Mouse (Mus musculus): ENCODE measurements around the gene Spred2.

GRCm38 (mm10) chr11:19986443-19986861 is 62.3 kb downstream of the Spred2 start:
- TF ChIP-seq CTCF (IDR thresholded peaks at IDR 0.05; ENCODE audit: low read depth, low read length) (no peak), GATA2 (IDR thresholded peaks at IDR 0.05; ENCODE audit: borderline replicate concordance, low read depth, low read length) (no peak), GATA1 (IDR thresholded peaks at IDR 0.05; ENCODE audit: borderline replicate concordance, low read length) (no peak), TAL1 (conservative IDR thresholded peaks at IDR 0.05; ENCODE audit: low read depth, low read length) (no peak), POLR2AphosphoS5 (IDR thresholded peaks at IDR 0.05; ENCODE audit: insufficient replicate concordance, low read depth, low read length) (no peak)

Measured in G1E (cell line).